Mouse (Mus musculus) testis, adult 2 months (tissue): Measurements from ENCODE around the gene Kcnc1.

Source experiments
- CTCF ChIP-seq: fragments of 200-500 bp; IDR thresholded peaks from 2 replicates; pipeline ENCODE4 v1.5.1; 2012; ENCODE audit warnings: low read depth, mild to moderate bottlenecking, inconsistent platforms, low read length, moderate library complexity; ENCODE audit not compliant: control insufficient read depth, insufficient read depth, insufficient replicate concordance
- POLR2A ChIP-seq: fragments of 200-500 bp; IDR thresholded peaks from 2 replicates; pipeline ENCODE4 v1.6.1; 2012; ENCODE audit warnings: low read depth, mild to moderate bottlenecking, inconsistent platforms, low read length, moderate library complexity; ENCODE audit not compliant: control insufficient read depth

- TF ChIP-seq CTCF (no peak), POLR2A (no peak)
Measured at GRCm38 (mm10) chr7:46463136-46463535, 66.8 kb downstream of the Kcnc1 start.
